Mouse (Mus musculus) naive thymus-derived CD4-positive, alpha-beta T cell, adult 2 months (primary cell): ENCODE measurements around the gene Nop10.
"Not testable (repeated sequence)": the region's sequence is repeated elsewhere in the genome, so short reads cannot be mapped to it uniquely, and the experiment has no call there.

Source experiments
- DNase-seq: peaks from one replicate; pipeline ENCODE4 v3.0.0-alpha.2; 2011; ENCODE audit warnings: low read depth

Nop10 gene

GRCm38 (mm10) chr2:112265448-112266241, 3.9 kb downstream of the Nop10 start, which contains the start of gene Slc12a6:
Slc12a6 (plus strand) TSS chr2:112265825.
- DNase-seq = peak; percentile 95

GRCm38 (mm10) chr2:112266242-112266592, 4.5 kb downstream of the Nop10 start, which contains the start of gene Gm21985:
Gm21985 (plus strand) TSS chr2:112266314.
- no peak for DNase-seq

GRCm38 (mm10) chr2:112266780-112267179, 5.1 kb downstream of the Nop10 start:
- peak; percentile 32 for DNase-seq

DNA sequence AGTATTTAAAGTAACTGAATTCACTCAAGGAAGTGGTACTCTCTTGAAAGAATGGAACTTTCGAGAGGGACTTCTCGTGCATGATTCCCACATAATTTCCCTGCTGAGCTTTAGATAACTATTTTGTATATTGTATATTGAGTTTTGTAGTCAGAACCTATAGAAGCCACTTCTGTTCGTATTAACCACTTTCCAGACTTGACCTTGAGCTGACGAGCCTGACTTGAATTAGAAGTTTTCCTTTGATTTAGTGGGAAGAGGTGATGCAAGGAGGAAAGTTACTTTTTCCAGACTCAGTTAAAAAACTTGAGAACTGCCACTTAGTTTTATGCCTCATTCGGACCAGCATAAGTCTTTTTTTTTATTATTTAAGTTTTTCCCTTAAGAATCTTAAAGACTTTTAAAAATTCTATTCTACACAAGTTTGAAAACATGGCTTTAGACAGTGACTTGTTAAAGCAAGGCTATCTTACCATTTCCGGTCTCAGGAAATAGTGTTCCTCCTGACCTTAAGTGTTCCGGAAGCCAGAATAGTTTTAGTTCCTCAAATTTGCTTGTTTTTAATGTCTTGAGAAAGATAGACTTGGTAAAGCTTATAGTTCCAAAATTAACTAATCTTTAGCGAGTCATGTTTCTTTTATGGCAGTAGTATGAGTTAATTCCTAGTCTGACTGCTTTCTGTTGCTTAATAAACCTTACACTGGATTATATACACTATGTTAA, 6.0 kb downstream of the Nop10 start:
- peak; percentile 47 for DNase-seq

- DNase-seq = no peak
These were observed 8.3 kb downstream of the Nop10 start for GRCm38 (mm10) chr2:112270011-112270410.

GRCm38 (mm10) chr2:112272909-112273308, 11.2 kb downstream of the Nop10 start:
- DNase-seq = no peak

GRCm38 (mm10) chr2:112273474-112273873, 11.7 kb downstream of the Nop10 start:
- DNase-seq = no peak

DNA sequence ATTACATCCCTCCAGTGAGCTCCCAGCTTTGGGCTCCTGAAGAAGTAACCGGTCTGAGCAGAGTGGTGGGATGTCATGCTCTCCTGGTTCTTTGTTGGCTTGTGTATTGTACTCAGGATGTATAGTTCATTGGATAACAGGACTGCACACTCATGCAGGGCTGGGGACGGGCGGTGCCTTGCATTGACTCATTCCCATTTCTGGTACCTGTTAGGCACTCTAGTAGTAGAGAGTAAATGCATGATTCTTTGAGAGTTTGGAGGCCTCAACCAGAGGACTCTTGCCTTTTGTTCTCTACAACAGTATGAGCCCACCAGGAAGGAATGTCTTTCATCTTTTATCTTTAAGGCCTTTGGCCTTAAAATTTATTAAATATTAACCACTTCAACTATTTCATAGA, 15.1 kb downstream of the Nop10 start:
- DNase-seq = no peak

GRCm38 (mm10) chr2:112282846-112283245, 21.1 kb downstream of the Nop10 start:
- no peak for DNase-seq

- peak; percentile 31 for DNase-seq
These were observed 22.8 kb downstream of the Nop10 start for GRCm38 (mm10) chr2:112284363-112285030.

DNA sequence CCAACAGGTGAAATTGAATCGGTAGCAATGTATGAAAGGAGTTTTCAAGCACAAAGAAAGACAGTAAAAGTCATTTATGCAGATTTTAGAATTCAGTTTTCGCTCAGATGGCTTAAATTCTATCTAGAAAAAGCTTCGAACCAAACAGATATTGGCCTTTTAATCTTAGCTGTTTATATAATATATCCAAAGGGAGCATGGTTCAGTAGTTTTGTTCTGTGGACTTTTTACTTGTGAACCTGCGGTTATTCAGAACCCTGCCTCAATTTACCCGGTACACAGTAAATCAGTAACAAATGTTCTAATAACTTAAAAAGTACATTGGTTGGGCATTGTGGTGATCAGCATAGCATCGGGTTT, 23.3 kb downstream of the Nop10 start:
- no peak for DNase-seq

- DNase-seq = not testable (repeated sequence)
These were observed 24.3 kb downstream of the Nop10 start for GRCm38 (mm10) chr2:112286062-112286461.

- no peak for DNase-seq
These were observed 25.3 kb downstream of the Nop10 start for GRCm38 (mm10) chr2:112287059-112287458.

GRCm38 (mm10) chr2:112289507-112289906, 27.8 kb downstream of the Nop10 start:
- DNase-seq = no peak

DNA sequence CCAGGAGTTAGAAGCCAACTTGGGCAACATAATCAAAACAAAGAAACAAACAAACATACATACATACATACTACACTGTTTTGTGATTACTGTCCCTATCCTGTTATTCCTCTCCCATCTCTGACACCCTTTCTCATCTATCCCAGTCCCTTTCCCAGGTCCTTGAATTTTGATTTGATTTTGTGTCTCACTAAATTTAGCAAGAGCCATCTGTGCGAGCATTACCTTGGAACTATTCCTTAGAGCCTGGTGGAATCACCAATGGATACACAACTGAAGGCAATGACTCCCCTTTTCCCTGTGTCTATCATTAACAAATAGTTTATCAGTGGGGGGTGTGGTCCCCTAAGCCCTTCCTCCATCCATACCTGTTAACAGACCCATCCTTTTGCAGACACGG, 31.1 kb downstream of the Nop10 start:
- no peak for DNase-seq

- DNase-seq = no peak
These were observed 34.5 kb downstream of the Nop10 start for GRCm38 (mm10) chr2:112296211-112296610.

GRCm38 (mm10) chr2:112298221-112298620, 36.5 kb downstream of the Nop10 start:
- no peak for DNase-seq

DNA sequence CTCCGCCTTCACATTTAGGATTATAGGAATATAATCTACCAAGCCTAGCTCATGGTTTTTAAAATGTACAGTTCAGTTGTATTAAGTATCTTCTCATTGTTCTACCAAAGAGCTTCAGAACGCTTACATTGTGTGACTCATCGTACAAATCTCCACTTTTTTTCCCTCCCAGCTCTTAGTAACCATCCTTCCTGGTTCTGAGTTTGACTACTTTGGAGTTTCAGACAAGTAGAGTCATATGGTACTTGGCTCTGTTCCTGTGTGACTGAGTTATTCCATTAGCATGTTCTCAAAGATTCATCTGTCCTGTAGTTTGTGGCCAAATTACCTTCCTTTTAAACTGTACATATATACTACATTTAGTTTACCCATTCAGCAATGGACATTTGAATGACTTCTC, 46.9 kb downstream of the Nop10 start:
- no peak for DNase-seq

GRCm38 (mm10) chr2:112309161-112309600, 47.5 kb downstream of the Nop10 start:
- peak; percentile 25 for DNase-seq
